Comparison of ENCODE assay signal across 16 mouse cellular contexts in the genomic region with DNA sequence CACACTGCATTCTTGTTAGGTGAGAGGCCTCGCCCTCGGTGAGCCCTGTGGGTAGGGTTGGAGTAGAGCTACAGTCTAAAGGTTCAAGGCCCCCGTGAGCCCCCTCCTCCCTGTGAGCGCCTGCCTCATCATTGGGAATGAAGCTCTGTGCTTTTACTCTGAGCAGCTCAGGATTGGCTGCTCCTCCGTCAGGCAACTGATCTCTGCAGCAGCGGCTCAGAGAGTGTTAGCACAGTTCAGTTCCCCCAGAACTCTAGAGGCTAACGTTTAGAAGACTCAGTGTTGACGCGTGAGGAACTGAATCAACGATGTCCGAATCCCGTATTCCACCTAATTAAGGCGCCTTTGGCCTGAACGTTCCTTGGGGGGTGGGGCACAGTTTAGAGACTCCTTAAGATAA. TPM values are rescaled to one million over a fixed set of nuclear protein-coding genes. Genes with fewer than 3 reads are reported as not detected.
"Had no signal": no experiment of that assay in that cellular context is flagged by ENCODE, and none has a peak within 500 bp of the region (broad histone marks: within the 10 kb centered on the region; RNA-seq: fewer than 3 reads in every experiment).

No protein-coding gene starts in this region.

- H3K4me3 ChIP-seq: layer of hippocampus, adult 2 months; liver, embryonic 15.5 days; megakaryocyte, embryonic 14.5 days; neural tube, embryonic 13.5 days had no signal

- H3K9me3 ChIP-seq: liver, embryonic 15.5 days; megakaryocyte, embryonic 14.5 days; neural tube, embryonic 13.5 days had no signal

- DNase-seq: kidney, adult 8-10 months; kidney, postnatal 4 days; lung, adult 2 months; lung, postnatal 14 days; thymus, adult 2 months; thymus, postnatal 25 days had no signal

- H3K9ac ChIP-seq: liver, embryonic 15.5 days; neural tube, embryonic 13.5 days had no signal

- H3K4me2 ChIP-seq: liver, embryonic 11.5 days; liver, embryonic 15.5 days; midbrain, embryonic 11.5 days; neural tube, embryonic 13.5 days had no signal

- H3K4me1 ChIP-seq: liver, embryonic 15.5 days had no signal

- H3K36me3 ChIP-seq: liver, embryonic 15.5 days; neural tube, embryonic 13.5 days had no signal

- ATAC-seq: intestine, postnatal 0 days; midbrain, embryonic 16.5 days had no signal

- H3K27ac ChIP-seq: kidney, postnatal 0 days; layer of hippocampus, adult 2 months; liver, embryonic 15.5 days; macrophage; neural tube, embryonic 13.5 days had no signal

RNA-seq across cellular contexts. Expression of a gene that starts 22.3 kb away (rescaled TPM):
- polyA plus RNA-seq: macrophage had no signal
